Mouse (Mus musculus) E14TG2a.4 (cell line): ENCODE results near the gene Col4a4.

Experiments used
- CTCF ChIP-seq: conservative IDR thresholded peaks from 2 replicates; pipeline ENCODE4 v1.5.1; 2014; ENCODE audit warnings: low read length
- NANOG ChIP-seq: IDR thresholded peaks from 2 replicates; pipeline ENCODE4 v1.6.1; 2014; ENCODE audit warnings: borderline replicate concordance, low read length, mixed read lengths

GRCm38 (mm10) chr1:82608646-82609262 is 22.1 kb upstream of the Col4a4 start:
- TF ChIP-seq CTCF: no peak
- no peak for TF ChIP-seq NANOG
